Mouse (Mus musculus): ENCODE results near the gene Gsx2. TPM values are rescaled to one million over a fixed set of nuclear protein-coding genes. Genes with fewer than 3 reads are reported as not detected.

Gene Gsx2
- not detected in 4 replicates for total RNA-seq (2023; ENCODE audit: inconsistent age)

DNA sequence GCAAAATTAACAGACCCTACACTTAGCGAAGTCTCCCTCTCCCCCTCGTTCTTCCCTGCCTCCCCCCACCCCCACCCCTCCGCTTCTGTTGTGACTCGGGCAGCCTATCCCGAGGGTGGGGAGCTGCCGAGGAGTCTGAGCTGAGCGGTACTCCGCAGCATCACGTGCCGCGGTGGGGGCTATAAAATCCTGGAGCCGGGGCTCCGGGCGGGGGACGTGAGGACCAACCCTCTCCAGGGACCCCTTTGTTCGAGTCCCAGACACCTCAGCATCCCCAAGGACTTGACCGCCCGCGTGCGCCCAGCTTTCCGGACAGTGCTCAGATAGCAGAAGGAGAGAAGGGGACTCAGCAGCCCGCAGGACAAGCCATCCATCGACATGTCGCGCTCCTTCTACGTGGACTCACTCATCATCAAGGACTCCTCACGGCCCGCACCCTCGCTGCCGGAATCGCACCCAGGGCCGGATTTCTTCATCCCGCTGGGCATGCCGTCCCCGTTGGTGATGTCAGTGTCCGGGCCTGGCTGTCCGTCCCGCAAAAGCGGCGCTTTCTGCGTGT is at the start of gene Gsx2:
Gene Gsx2, plus strand, starts transcription at position 219 of the 559 bp plus-strand sequence.

DNA sequence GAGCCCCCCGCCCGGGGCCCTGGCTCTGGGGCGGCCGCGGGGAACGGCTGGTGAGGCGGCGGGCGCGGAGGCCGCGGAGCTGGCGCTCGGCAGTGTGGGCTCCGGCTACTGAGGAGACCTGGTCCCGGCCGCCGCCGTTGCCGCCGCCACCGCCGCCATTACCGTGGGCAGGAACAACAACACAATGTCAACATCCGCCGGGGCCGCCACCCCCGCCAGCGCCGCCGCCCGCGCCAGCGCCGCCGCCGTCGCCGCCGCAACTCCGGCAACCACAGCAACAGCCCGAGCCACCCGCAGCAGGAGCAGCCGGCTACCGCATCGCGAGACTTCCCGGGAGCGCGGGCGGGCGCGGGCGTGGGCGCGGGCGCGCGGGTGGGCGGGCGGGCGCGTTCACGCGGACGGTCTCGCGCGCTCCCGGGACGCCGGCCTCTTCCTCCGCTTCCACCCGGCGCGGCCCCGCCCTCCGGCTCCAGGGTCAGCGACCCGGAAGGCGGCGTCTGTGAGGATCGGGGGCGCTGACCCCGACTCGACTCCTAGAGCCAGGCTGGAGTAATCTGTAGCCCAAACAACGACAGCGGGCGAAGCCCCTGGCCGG is 31.0 kb upstream of the Gsx2 start, which contains the start of gene Chic2:
Gene Chic2, minus strand, starts transcription at position 465 of the 595 bp plus-strand sequence.

Other genes with a start within 250 kb of the Gsx2 start
- gene Chic2, start 30.8 kb upstream of the Gsx2 start, total RNA-seq (2023; ENCODE audit: inconsistent age), result 44.5 to 53.8 TPM (median 51.8 TPM) in 4 replicates
- gene Pdgfra, start 76.7 kb downstream of the Gsx2 start, total RNA-seq (2023; ENCODE audit: inconsistent age), result 0.24 TPM in 1 of 4 replicates, not detected in the others

All from B cell, adult (primary cell).